Mouse (Mus musculus) heart, postnatal 0 days (tissue): ENCODE results near the gene Nsf.

ENCODE experiments used
- CTCF ChIP-seq: IDR thresholded peaks from 2 replicates; pipeline ENCODE4 v1.5.1; 2016; ENCODE audit warnings: antibody characterized with exemption, control low read depth, low read depth
- EP300 ChIP-seq: IDR thresholded peaks from 2 replicates; pipeline ENCODE4 v1.6.1; 2016; ENCODE audit warnings: antibody characterized with exemption, low read depth

GRCm38 (mm10) chr11:103937976-103938728, 15.7 kb downstream of the Nsf start:
- no peak for TF ChIP-seq CTCF
- no peak for TF ChIP-seq EP300
